Mouse (Mus musculus): ENCODE results near the gene Eif1.

DNA sequence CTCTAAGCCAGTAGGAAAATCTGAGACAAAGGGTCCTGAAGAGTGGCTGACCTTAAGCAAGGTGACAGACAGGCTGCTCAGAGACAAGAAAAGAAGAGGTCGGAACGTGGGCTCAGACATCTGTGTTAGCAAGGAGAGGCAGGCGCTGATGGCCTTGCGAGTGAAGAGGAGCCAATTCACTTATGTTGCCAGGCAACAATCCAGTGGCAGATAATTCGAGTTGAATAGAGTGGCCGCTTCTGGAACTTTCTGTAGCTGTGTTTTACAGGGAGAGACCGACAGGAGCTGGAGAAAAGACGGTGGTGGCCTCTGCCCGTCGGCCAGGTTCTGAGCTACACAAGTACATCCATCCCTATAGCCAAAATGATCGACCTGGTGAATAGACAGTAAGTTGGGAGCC, 7.6 kb downstream of the Eif1 start:
- TF ChIP-seq CTCF (IDR thresholded peaks at IDR 0.05; ENCODE audit: insufficient read depth, low read length) (no peak), POLR2A (IDR thresholded peaks at IDR 0.05; ENCODE audit: borderline replicate concordance, extremely low read depth, low read depth, low read length) (no peak)

Data from lung, adult 2 months (tissue).